8 mouse cellular contexts compared by ENCODE assay signal in the genomic region with DNA sequence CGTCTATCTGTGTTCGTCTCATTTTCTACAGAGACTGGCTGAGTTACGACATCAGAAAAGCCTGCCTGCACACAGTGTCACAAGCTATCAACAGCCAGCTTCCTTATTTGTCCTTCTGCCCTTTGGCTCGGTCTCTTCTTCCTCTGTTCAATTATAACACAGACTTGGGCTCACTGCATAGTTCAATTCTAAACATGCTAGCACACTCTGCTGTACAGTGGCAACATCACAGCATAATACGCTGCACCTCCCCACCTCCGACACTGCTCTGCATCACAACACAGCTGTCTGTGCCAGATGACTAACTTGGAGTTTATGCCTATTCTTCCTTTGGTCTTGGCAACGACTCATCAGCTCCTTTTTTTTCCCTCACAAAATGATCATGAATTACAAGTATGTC.
DNase-seq lines count a peak whose midpoint lies in the region.

No protein-coding gene starts in this region.

- DNase-seq in adrenal gland, adult (ENCODE audit: inconsistent age in 2 of 2, low spot score in 1 of 2), result peak; percentile 26 to 63
- DNase-seq in adrenal gland, postnatal 4 days (ENCODE audit: low spot score in 2 of 2), result no peak
- peak; percentile 56 for DNase-seq in right cerebral cortex, adult 18-20 months
- DNase-seq in right cerebral cortex, postnatal 4 days, result no peak
- DNase-seq in heart, postnatal 4 days, result peak; percentile 10
- DNase-seq in left cerebral cortex, postnatal 25 days (ENCODE audit: low spot score in 2 of 2), result peak; percentile 36 to 77
- DNase-seq in thymus, postnatal 36 days, result no peak
- DNase-seq in cerebellum, postnatal 36 days, result no peak

- intact Hi-C loops in left cerebral cortex, postnatal 25 days (cut with DNase I), result no loop called here

Comparison
In these comparisons a context has a peak if more than half of its experiments do, and no peak if none do; other contexts are left out.
1. DNase-seq: peak in adrenal gland, adult (2 of 2), right cerebral cortex, adult 18-20 months (single experiment), heart, postnatal 4 days (single experiment) and left cerebral cortex, postnatal 25 days (2 of 2); none in adrenal gland, postnatal 4 days (0 of 2), right cerebral cortex, postnatal 4 days (single experiment), thymus, postnatal 36 days (0 of 2) and cerebellum, postnatal 36 days (0 of 2).